In the genomic region with DNA sequence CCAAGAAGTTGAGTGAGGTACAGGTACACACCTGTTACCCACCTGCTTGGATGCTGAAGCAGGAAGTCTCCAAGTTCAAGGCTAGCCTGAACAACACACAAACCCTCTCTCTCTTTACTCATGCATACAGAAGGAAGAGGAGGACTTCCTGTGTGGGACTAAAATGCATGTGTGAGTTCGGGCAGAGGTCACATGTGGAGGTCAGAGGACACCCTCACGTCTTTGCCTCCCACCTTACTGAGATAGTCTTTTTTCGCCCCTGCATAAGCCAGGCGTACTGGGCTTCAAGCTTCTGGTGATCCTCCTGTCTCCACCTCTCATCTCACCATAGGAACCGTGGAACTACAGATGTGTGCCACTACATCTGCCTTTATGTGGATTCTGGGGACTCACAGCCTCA, we compare ENCODE assay signal across 22 mouse cellular contexts. TPM values are rescaled to one million over a fixed set of nuclear protein-coding genes. Genes with fewer than 3 reads are reported as not detected.
DNase-seq lines count a peak whose midpoint lies in the region; TF ChIP-seq lines count a peak whose summit lies in the region.
"Had no signal": no experiment of that assay in that cellular context is flagged by ENCODE, and none has a peak within 500 bp of the region (broad histone marks: within the 10 kb centered on the region; RNA-seq: fewer than 3 reads in every experiment).

No protein-coding gene starts in this region.

- H3K9me3 ChIP-seq in MEL (replicated peaks; ENCODE audit: insufficient read depth, low read length), result no peaks in the 10 kb centered on the region

- no peak for TF ChIP-seq CTCF in MEL (IDR thresholded peaks at IDR 0.05 in 2 of 3, conservative IDR thresholded peaks at IDR 0.05 in 1 of 3; ENCODE audit: control insufficient read depth in 1 of 3, insufficient read depth in 1 of 3, low read depth in 2 of 3, low read length in 3 of 3, poor library complexity in 1 of 3, severe bottlenecking in 1 of 3)

- TF ChIP-seq EP300 in MEL (IDR thresholded peaks at IDR 0.05; ENCODE audit: low read depth in 1 of 2, low read length in 2 of 2), result no peak

- H3K4me1 ChIP-seq in MEL (ENCODE audit: control insufficient read depth in 1 of 2, insufficient read depth in 2 of 2, low read length in 2 of 2), result peaks cover 2 to 18% of the 10 kb centered on the region in 2 experiments

- TF ChIP-seq POLR2A in MEL (IDR thresholded peaks at IDR 0.05; ENCODE audit: control insufficient read depth in 1 of 2, insufficient read depth in 1 of 2, low read depth in 1 of 2, low read length in 2 of 2, poor library complexity in 1 of 2), result no peak

- H3K4me3 ChIP-seq in MEL (ENCODE audit: control insufficient read depth in 1 of 2, insufficient read depth in 1 of 2, low read depth in 2 of 2, low read length in 2 of 2) (peak overlapping the region; percentile 24 to 33; a peak in 2 of 4 replicates), macrophage (ENCODE audit: inconsistent target) (no peak overlapping the region)
- H3K4me3 ChIP-seq: gastrocnemius, adult 2 months; layer of hippocampus, adult 2 months had no signal

- WGBS in macrophage (ENCODE audit: missing documents), result 34% methylated on average over 3 of the region's 5 CpGs

- no peaks in the 10 kb centered on the region for H3K27me3 ChIP-seq in MEL (ENCODE audit: control insufficient read depth in 1 of 2, insufficient read depth in 2 of 2, low read length in 2 of 2)

- H3K79me2 ChIP-seq in MEL (ENCODE audit: control insufficient read depth, insufficient read depth, low read length, poor library complexity), result peaks cover 2% of the 10 kb centered on the region; the same call in 1 of the 2 replicates
- H3K79me2 ChIP-seq in macrophage (ENCODE audit: inconsistent target), result no peaks in the 10 kb centered on the region

- peak overlapping the region; percentile 59 for H3K9ac ChIP-seq in MEL (ENCODE audit: control insufficient read depth, low read depth, low read length, poor library complexity, severe bottlenecking)

- no peak overlapping the region for H3K27ac ChIP-seq in MEL (ENCODE audit: control insufficient read depth, low read depth, low read length)
- H3K27ac ChIP-seq in macrophage, result peak overlapping the region; percentile 78
- H3K27ac ChIP-seq: gastrocnemius, adult 2 months; layer of hippocampus, adult 2 months had no signal

- peaks cover 0 to 9% of the 10 kb centered on the region in 2 experiments; a peak in 2 of 4 replicates for H3K36me3 ChIP-seq in MEL (ENCODE audit: control insufficient read depth in 1 of 2, insufficient read depth in 2 of 2, low read length in 2 of 2)
- H3K36me3 ChIP-seq in macrophage (ENCODE audit: inconsistent target), result no peaks in the 10 kb centered on the region

- TF ChIP-seq RAD21 in MEL (IDR thresholded peaks at IDR 0.05; ENCODE audit: low read depth, low read length), result no peak

- DNase-seq in thymus, postnatal 0 days (ENCODE audit: low spot score), result peak; percentile 23
- no peak for DNase-seq in thymus, adult 18-20 months
- no peak for DNase-seq in MEL (ENCODE audit: low read depth, low spot score)
- DNase-seq in cerebellum, adult 9-11 months, result no peak
- no peak for DNase-seq in kidney, adult 8-10 months
- no peak for DNase-seq in layer of hippocampus, adult 18-20 months (ENCODE audit: low spot score in 2 of 2)
- DNase-seq: cerebellum, adult 18-20 months; kidney, adult 18-20 months; kidney, postnatal 10 days; left cerebral cortex, postnatal 4 days had no signal

TF ChIP-seq in MEL, 35 proteins besides CTCF, POLR2A, EP300 and RAD21:
- no peak for TF ChIP-seq JUND (IDR thresholded peaks at IDR 0.05; ENCODE audit: low read depth, low read length)
- TF ChIP-seq MYC (IDR thresholded peaks at IDR 0.05; ENCODE audit: low read depth, low read length), result no peak
- no peak for TF ChIP-seq NELFE (IDR thresholded peaks at IDR 0.05; ENCODE audit: low read depth, low read length)
- no peak for TF ChIP-seq MAX (IDR thresholded peaks at IDR 0.05; ENCODE audit: low read length)
- no peak for TF ChIP-seq SMC3 (IDR thresholded peaks at IDR 0.05; ENCODE audit: low read depth, low read length)
- TF ChIP-seq MXI1 (IDR thresholded peaks at IDR 0.05; ENCODE audit: low read depth, low read length), result no peak
- TF ChIP-seq ETS1 (IDR thresholded peaks at IDR 0.05; ENCODE audit: low read depth, low read length), result no peak
- TF ChIP-seq ZNF384 (IDR thresholded peaks at IDR 0.05; ENCODE audit: low read depth, low read length), result no peak
- TF ChIP-seq MAFK (IDR thresholded peaks at IDR 0.05; ENCODE audit: borderline replicate concordance, low read depth, low read length), result no peak
- no peak for TF ChIP-seq TCF12 (IDR thresholded peaks at IDR 0.05; ENCODE audit: low read depth, low read length)
- TF ChIP-seq MEF2A (IDR thresholded peaks at IDR 0.05; ENCODE audit: extremely low read depth, insufficient replicate concordance, low read depth, low read length, poor library complexity, severe bottlenecking), result no peak
- TF ChIP-seq MAZ (IDR thresholded peaks at IDR 0.05; ENCODE audit: low read depth, low read length), result no peak
- no peak for TF ChIP-seq CHD2 (IDR thresholded peaks at IDR 0.05; ENCODE audit: low read length)
- no peak for TF ChIP-seq KAT2A (conservative IDR thresholded peaks at IDR 0.05; ENCODE audit: low read depth, low read length)
TF ChIP-seq in MEL: peak in this region for 0.

RNA-seq across cellular contexts. Expression of gene Gm20403, which starts 12.1 kb away (rescaled TPM):
- polyA plus RNA-seq in thymus, postnatal 0 days (2015; fragmentation: Nextera tagmentation; extraction: Ambion mirVana), result not detected in 2 replicates
- total RNA-seq in MEL (2012; rRNA removed), result not detected in 2 replicates
- polyA plus RNA-seq in MEL (2012; ENCODE audit: insufficient read depth in 1 of 2, insufficient read length in 2 of 2, low read depth in 1 of 2, low replicate concordance in 2 of 2, missing spikeins in 1 of 2) (not detected), macrophage (2018) (not detected in 3 replicates)
- total RNA-seq in macrophage (2018; cell fraction: chromatin; rRNA removed), result not detected
- not detected for total RNA-seq in macrophage (2018; cell fraction: cytosol; rRNA removed)
- total RNA-seq in macrophage (2018; cell fraction: nucleus; rRNA removed), result not detected
- not detected for total RNA-seq in layer of hippocampus, adult 18-20 months (2021)
- total RNA-seq: adrenal gland, postnatal 14 days; gastrocnemius, adult 2 months; heart, adult 18-20 months; hematopoietic stem cell, adult 5-6 weeks; layer of hippocampus, adult 2 months; layer of hippocampus, postnatal 36 days; left cerebral cortex, postnatal 4 days; neutrophil, adult 5-6 weeks had no signal
- polyA plus RNA-seq: forebrain, embryonic 11.5 days; heart, embryonic 14.5 days; hindbrain, embryonic 16.5 days; midbrain, embryonic 16.5 days had no signal

RNA-seq across cellular contexts. Expression of gene Baz1a, which starts 15.7 kb away (rescaled TPM):
- polyA plus RNA-seq in thymus, postnatal 0 days (2015; fragmentation: Nextera tagmentation; extraction: Ambion mirVana), result 33.2 and 35.5 TPM in 2 replicates
- 44.6 and 46.0 TPM in 2 replicates for total RNA-seq in MEL (2012; rRNA removed)
- polyA plus RNA-seq in MEL (2012; ENCODE audit: insufficient read depth in 1 of 2, insufficient read length in 2 of 2, low read depth in 1 of 2, low replicate concordance in 2 of 2, missing spikeins in 1 of 2) (100 to 1,000 TPM in 1 of 2 experiments, 10 to 100 TPM in 1; 39.8 to 203 TPM), macrophage (2018) (18.5 to 21.9 TPM (median 20.9 TPM) in 3 replicates)
- 100 to 1,000 TPM in 25 of 26 experiments, 10 to 100 TPM in 1; 90.4 to 463 (median 147) TPM for total RNA-seq in macrophage (2018; cell fraction: chromatin; rRNA removed)
- 10 to 100 TPM; 18.7 to 68.1 (median 23.2) TPM for total RNA-seq in macrophage (2018; cell fraction: cytosol; rRNA removed)
- total RNA-seq in macrophage (2018; cell fraction: nucleus; rRNA removed), result 100 to 1,000 TPM in 15 of 26 experiments, 10 to 100 TPM in 11; 68.7 to 373 (median 139) TPM
- 1 to 10 TPM in 1 of 2 experiments, under 1 TPM in 1; 0.58 to 1.0 TPM for total RNA-seq in layer of hippocampus, adult 18-20 months (2021)
